Mouse (Mus musculus) heart, adult 8-10 months (tissue): Measurements from ENCODE around the gene Rpl34. TPM values are rescaled to one million over a fixed set of nuclear protein-coding genes. Genes with fewer than 3 reads are reported as not detected.

Source experiments
- total RNA-seq, 4 experiments: library from RNA; stranded (reverse); gene quantifications; 2 replicates each; pipeline ENCODE4 v1.2.4; 2022

Gene Rpl34
- total RNA-seq, 4 experiments from 2014 or later, result 346 to 409 (median 368) TPM

Other genes starting within 250 kb of the Rpl34 start
- not detected for gene Etnppl, start 113.0 kb downstream of the Rpl34 start, total RNA-seq
- 10 to 100 TPM; 42.7 to 52.9 (median 47.6) TPM for gene Ostc, start 21.0 kb downstream of the Rpl34 start, total RNA-seq